Mouse (Mus musculus): ENCODE measurements around the gene Gm21915. TPM values are rescaled to one million over a fixed set of nuclear protein-coding genes. Genes with fewer than 3 reads are reported as not detected.

Gene Gm21915
- not detected for total RNA-seq (2021)
- long read RNA-seq, result 0 reads

GRCm38 (mm10) chr9:40670313-40670712 is at the start of gene Gm21915:
TSS of gene Gm21915 (plus strand) at chr9:40670613.
- DNase-seq (ENCODE audit: low spot score in 2 of 2), result no peak

DNA sequence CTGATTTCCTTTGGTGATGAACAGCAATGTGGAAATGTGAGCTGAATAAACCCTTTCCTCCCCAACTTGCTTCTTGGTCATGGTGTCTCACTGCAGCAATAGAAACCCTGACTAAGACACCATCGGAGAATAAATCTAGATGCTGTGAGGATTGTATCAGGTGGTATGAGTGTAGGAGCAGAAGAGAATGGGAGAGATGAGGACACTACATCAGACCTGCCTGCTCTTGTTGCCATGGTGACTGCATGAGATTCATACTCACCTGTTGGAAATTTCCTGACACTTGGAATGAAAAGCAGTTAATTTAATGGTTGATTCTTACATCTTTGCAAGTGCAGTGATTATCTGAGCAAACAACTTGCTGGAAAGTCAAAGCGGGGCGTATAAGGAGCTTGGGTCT is 48.1 kb upstream of the Gm21915 start:
- DNase-seq (ENCODE audit: low spot score in 2 of 2), result no peak

GRCm38 (mm10) chr9:40622793-40623192 is 47.6 kb upstream of the Gm21915 start:
- no peak for DNase-seq (ENCODE audit: low spot score in 2 of 2)

GRCm38 (mm10) chr9:40625341-40625740 is 45.1 kb upstream of the Gm21915 start:
- no peak for DNase-seq (ENCODE audit: low spot score in 2 of 2)

DNA sequence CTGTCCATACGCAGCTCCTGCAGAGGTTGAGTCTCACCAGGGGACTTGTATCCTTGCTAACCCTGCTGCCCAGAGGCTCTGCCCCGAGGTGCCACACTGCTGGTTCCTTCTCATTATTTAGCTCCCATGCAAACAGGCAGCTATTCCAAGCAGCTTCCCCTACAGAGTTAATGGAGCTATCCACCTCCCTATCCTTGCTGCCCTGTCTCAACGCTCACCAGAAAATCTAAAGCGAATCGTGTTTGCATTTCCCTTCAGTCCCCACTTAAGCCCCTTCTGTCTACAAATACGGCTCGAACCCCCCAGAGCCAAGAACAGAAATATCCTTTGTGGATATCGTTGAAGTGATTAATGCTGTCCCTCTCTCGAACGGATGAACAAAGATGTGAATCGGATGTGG is 43.8 kb upstream of the Gm21915 start:
- no peak for DNase-seq (ENCODE audit: low spot score in 2 of 2)

GRCm38 (mm10) chr9:40627146-40627713 is 43.2 kb upstream of the Gm21915 start:
- DNase-seq (ENCODE audit: low spot score in 2 of 2), result no peak

DNA sequence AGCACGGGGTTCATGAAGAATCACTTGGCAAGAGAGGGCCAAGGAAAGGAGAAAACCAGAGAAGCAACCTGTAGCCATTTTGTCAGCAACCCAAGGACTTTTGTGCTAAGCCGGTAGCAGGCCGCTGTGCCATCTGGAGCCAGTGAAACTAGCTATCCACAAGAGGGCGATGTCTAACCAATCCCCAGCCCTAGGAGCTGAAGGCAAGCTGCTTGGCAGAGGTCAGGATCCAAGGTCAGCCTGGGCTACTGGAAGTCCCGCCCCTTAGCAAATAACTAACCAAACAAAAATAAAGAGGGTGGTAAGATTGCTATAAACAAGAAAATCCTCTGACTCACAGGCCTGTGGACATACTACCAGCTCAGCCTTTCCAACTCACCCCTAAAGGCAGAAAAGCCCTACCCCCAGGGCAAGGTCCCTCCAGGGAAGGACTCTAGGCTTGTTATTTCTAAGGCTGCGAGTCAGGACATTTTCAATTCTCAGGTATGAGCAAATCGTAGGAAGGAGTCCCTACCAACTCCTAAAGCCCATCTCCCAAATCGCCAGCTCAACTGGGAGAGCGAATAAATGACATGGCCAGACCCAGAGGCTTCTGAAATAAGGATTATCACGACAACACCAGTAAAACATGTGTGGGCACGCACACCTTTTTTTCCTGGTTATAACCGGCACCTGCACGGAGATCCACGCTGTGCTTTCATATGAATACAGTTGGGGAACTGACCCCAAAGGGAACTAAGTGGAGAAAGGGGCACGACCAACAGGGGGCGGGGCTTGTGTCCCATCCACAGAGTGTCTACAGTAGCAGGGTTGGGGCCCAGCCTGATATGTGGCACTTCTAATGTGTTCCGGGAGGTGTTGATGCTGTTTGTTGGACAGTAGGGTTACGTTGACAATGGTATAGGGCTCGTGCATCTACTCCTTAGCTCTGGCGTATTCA is 42.0 kb upstream of the Gm21915 start:
- peak; percentile 38 to 67 for DNase-seq (ENCODE audit: low spot score in 2 of 2)

GRCm38 (mm10) chr9:40629441-40629840 is 41.0 kb upstream of the Gm21915 start:
- DNase-seq (ENCODE audit: low spot score in 2 of 2), result no peak

- DNase-seq (ENCODE audit: low spot score in 2 of 2), result no peak
These were observed 39.3 kb upstream of the Gm21915 start for GRCm38 (mm10) chr9:40631101-40631500.

GRCm38 (mm10) chr9:40631505-40631904 is 38.9 kb upstream of the Gm21915 start:
- no peak for DNase-seq (ENCODE audit: low spot score in 2 of 2)

DNA sequence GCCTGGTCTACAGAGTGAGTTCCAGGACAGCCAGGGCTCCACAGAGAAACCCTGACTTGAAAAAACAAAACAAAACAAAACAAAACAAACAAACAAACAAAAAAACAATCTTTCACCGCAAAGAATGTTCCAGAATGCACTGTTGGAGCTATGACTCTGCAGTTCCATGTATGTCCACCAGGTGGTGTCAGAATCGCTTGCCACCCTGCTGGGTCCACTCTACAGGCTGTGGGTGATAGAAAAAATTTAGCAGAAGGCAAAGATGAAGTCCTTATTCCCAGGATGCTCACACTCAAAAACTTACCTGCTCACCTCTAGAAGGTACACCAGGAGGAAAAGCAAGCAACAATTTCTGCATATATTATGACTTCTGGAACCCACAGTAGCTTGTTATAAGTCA is 34.4 kb upstream of the Gm21915 start:
- DNase-seq (ENCODE audit: low spot score in 2 of 2), result peak; percentile 80 to 81

DNA sequence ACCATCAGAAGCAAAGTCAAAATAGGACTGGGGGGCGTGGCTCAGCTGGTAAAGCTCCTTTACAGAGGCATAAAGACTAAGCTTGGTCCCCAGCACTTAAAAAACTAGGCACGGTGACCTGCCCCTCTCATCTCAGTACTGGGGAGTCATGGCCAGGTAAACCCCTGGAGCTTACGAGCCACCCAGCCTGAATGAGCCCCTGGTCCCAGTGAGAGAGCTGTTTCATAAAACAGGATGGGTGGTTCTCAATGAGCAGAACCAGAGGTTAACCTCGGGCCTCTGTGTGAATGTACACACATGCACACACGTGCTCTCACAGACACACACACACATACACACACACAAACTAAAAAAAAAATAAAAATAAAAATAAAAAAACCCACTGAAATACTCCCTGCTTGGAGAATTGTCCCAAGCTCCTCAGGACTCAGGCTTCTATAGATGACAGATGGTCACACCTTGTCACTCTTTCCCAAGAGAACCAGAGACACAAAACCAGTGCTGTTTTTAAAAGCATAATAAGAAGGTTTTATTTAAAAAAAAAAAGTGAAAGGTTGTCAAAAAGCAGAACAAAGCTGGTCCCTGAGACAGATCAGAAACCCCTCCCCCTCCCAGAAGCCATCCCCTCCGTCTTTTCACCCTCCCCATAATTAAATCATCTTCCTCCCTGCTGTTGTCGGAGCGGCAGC is 32.6 kb upstream of the Gm21915 start:
- DNase-seq (ENCODE audit: low spot score in 2 of 2), result no peak

DNA sequence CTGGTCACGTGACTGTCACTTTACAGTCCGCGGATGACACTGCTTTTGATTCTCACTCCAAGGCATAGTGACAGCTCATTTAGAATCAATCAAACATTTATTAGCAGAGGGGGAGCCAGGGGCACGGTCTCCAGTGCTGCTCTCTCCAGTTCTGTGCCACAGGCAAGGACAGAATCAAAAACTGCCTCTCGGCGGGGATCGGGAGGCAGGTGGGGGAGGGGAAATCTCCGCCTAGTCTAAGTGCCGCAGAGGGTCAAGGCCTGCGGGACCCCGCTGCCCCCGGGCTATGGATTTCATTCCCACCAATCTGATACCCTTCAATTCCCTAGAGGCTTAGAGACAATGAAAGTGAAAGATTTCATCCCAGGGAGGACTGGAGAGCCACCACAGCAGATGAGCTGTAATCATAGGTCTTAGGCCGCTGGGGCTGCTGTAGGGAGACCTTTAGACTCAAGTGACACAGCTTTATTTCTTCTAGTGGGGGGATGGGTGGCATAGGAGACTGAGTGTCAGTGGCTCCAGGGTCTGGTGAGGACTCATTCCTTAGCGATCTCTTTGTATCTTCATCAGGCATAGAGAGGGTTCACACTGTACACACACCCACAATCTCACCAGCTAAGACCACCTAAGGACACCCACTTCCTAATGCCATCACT is 31.9 kb upstream of the Gm21915 start:
- peak; percentile 53 to 54 for DNase-seq (ENCODE audit: low spot score in 2 of 2)

DNA sequence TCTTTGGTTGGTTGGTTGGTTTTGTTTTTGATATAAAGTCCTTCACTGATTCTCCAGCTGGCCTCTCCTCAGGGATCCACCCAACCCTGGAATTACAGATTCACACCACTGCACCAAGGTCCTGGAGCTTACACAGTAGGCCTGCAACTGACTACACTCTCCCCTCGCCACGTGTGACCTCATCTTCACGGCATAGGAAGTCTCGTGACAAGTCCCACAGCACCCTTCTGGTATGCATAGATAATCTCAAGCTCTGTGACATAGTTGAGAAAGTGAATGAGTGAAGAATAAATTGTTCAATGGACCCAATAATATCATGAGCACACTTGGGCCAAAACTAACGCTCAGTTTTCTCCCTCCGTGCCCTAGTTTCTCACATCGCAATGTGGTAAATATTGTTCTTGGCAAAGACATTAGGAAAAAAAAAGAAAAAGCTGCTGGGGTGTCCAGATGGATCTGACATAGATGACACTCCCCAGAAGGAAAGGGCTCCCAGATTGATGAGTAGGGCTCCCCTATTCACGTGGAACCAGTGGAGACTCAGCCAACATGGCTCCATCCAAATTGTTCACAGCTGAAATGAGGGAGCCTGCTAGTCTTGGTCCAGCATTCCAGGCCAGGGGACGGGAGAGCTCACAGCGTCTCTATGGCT is 30.8 kb upstream of the Gm21915 start:
- no peak for DNase-seq (ENCODE audit: low spot score in 2 of 2)

GRCm38 (mm10) chr9:40641318-40641717 is 29.1 kb upstream of the Gm21915 start:
- no peak for DNase-seq (ENCODE audit: low spot score in 2 of 2)

DNA sequence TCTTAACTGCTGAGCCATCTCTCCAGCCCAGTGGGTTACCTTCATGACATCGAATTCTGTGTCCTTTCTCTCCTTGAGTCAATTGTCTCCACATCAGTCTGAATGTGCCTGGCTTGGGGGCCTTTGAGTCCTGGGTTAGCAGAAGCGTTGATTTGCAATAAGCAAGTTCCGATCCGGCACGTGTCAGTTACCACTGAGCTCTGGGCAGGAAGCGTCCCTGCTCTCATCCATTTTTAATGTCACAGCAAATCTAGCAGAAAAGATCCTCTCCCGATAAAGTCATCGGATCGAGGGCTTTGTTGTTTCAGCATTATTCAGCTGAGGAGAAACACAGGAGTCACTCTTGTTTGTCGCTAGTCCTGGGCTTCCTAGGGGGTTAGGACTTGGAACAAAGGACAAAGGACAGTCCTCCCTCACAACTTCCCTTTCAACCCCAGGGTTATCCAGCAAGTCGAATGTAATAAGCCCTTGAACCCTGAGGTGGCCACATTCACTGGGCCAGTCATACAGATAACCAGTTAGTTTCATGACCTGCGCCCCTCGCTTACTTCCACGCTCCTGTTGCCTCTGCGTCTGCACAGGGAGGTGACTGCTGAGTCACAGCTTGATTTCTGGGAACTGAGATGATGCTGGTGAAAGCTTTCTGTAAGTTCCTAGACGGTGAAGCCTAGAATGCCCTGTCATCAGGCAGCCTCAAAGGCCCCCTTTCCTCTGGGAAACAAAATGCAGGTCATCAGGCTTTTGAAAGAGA is 27.8 kb upstream of the Gm21915 start:
- DNase-seq (ENCODE audit: low spot score in 2 of 2), result no peak

GRCm38 (mm10) chr9:40649444-40649843 is 21.0 kb upstream of the Gm21915 start:
- DNase-seq (ENCODE audit: low spot score in 2 of 2), result no peak

- DNase-seq (ENCODE audit: low spot score in 2 of 2), result no peak
These were observed 20.4 kb upstream of the Gm21915 start for GRCm38 (mm10) chr9:40649983-40650382.

DNA sequence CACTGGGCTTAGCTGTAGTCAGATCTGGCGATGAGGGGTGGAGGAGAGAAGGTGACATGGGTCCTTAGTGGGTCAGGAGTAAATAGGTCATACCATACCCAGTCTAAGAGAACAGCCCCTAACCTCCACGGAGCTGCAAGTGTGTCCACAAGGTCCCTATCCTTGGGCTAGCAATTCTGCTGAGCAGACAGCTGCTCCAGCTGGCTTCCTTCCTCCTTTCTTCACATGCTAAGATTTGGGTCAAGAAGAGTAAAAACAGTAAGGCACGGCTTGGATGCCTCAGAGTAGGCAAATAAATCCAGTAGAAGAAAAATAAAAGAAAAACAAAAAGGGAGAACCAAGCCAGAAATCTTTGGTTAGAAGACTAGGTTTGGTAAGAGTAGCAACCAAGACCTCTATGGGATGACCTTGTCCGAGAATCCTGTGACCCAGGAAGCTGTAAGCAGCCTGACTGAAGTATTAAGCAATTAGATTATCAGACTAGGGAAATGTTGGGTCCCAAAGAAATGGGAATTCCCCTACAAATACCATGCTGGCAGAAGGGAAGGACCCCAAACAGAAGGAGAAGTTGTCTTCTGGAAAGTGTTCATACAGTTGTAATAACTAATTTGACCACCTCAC is 19.1 kb upstream of the Gm21915 start:
- DNase-seq (ENCODE audit: low spot score in 2 of 2), result no peak

DNA sequence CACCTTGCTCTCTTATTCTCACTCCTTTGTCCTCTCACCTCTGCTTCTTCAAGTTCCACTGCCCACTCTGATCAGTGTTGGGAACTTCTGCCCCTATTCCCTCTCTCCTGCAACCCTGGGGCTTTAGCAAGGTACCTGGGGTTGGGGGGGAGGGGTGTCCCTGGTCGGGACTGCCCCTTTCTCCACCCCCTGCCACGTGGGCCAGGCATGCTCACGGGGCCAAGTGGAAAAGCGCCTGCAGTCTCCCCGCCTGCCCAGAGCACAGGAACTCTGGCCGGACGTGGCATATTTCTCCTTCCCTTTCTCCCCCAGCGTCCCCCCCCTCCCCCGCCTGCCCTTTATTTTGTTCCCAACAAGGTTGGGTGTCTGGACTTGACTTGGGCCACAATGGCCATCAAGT is 17.7 kb upstream of the Gm21915 start:
- no peak for DNase-seq (ENCODE audit: low spot score in 2 of 2)

All from layer of hippocampus, postnatal 10 days (tissue).